Mouse (Mus musculus): ENCODE data around the gene Sergef. TPM values are rescaled to one million over a fixed set of nuclear protein-coding genes. Genes with fewer than 3 reads are reported as not detected.
A peak's percentile ranks its signal among the peaks of the same experiment; 100 is the strongest.

Sergef gene
- polyA plus RNA-seq, 1 experiment from 2014 or later, result 44.1 TPM

DNA sequence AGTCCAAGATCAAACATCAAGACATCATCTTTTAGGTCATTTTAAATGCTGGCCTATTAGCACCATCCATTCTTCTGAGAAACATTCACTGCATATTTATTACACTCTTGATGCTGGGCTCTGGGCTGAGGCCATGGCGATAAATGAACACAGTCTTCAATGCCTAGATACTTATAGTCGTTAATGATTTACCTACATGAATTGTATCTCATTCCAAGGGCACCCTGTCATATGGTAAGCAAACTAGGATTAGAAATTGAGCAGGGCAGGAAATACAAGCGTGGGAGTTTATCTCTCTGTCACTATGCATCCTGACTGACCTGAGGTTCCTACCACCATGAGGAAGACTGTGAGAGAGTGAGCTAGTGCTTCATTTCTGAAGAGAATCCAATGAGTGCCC, 170.1 kb downstream of the Sergef start:
- DNase-seq (ENCODE audit: low spot score) (no peak), ATAC-seq (ENCODE audit: low FRiP score) (no peak)
- H3K4me2 ChIP-seq (replicated peaks), result no peak overlapping the region
- H3K4me1 ChIP-seq (replicated peaks; ENCODE audit: control insufficient read depth, insufficient read depth, low read length), result peaks cover 6% of the 10 kb centered on the region; the same call in 1 of the 2 replicates
- H3K9ac ChIP-seq, result no peak overlapping the region
- H3K9me3 ChIP-seq (ENCODE audit: control insufficient read depth, low read length), result no peaks in the 10 kb centered on the region
- no peaks in the 10 kb centered on the region for H3K36me3 ChIP-seq (replicated peaks; ENCODE audit: control insufficient read depth, insufficient read depth)
- no peaks in the 10 kb centered on the region for H3K27me3 ChIP-seq (ENCODE audit: control insufficient read depth, insufficient read depth, low read length)
- no peak overlapping the region for H3K27ac ChIP-seq
- H3K4me3 ChIP-seq (replicated peaks; ENCODE audit: low read length), result no peak overlapping the region
- 93% methylated on average over 3 of the region's 3 CpGs for WGBS

DNA sequence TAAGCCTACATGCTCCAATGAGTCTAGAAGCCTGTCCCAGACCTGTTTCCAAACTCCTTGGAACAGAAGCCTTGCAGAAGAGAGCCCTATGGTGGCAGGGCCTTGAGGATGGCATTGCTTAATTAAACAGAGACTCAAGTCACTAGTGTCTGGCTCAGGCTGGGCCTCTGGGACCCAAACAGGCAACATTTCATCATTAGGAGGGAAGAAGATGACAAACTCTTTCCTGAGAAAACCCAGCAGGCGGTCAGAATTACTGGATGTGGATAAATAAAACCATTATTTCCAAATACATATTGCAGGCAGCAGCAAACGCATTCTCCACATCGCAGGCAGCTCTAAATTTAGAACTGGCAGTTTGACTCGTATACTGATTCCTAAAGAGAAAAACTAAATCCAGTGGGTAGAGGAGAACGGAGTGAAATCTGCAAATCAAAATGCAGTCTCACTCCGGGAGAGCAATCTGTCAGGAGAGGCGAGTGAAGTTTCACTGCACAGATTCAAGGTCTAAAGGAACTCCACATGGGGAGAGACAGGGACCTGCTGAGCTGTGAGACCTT, 173.1 kb downstream of the Sergef start:
- Histone ChIP-seq H3K4me1 (replicated peaks; ENCODE audit: control insufficient read depth, insufficient read depth, low read length) (no peaks in the 10 kb centered on the region), H3K27me3 (ENCODE audit: control insufficient read depth, insufficient read depth, low read length) (no peaks in the 10 kb centered on the region), H3K36me3 (replicated peaks; ENCODE audit: control insufficient read depth, insufficient read depth) (no peaks in the 10 kb centered on the region), H3K4me2 (replicated peaks) (no peak overlapping the region), H3K4me3 (replicated peaks; ENCODE audit: low read length) (no peak overlapping the region), H3K9me3 (ENCODE audit: control insufficient read depth, low read length) (no peaks in the 10 kb centered on the region), H3K9ac (no peak overlapping the region), H3K27ac (no peak overlapping the region)
- 58% methylated on average over 7 of the region's 7 CpGs for WGBS
- DNase-seq (ENCODE audit: low spot score), result no peak
- ATAC-seq (ENCODE audit: low FRiP score), result no peak

- Histone ChIP-seq H3K4me2 (replicated peaks) (no peak overlapping the region), H3K4me1 (replicated peaks; ENCODE audit: control insufficient read depth, insufficient read depth, low read length) (peaks cover 5% of the 10 kb centered on the region; the same call in 1 of the 2 replicates), H3K36me3 (replicated peaks; ENCODE audit: control insufficient read depth, insufficient read depth) (no peaks in the 10 kb centered on the region), H3K27ac (no peak overlapping the region), H3K4me3 (replicated peaks; ENCODE audit: low read length) (no peak overlapping the region), H3K9me3 (ENCODE audit: control insufficient read depth, low read length) (no peaks in the 10 kb centered on the region), H3K9ac (no peak overlapping the region), H3K27me3 (ENCODE audit: control insufficient read depth, insufficient read depth, low read length) (no peaks in the 10 kb centered on the region)
- 82% methylated on average over 8 of the region's 8 CpGs for WGBS
- no peak for ATAC-seq (ENCODE audit: low FRiP score)
- no peak for DNase-seq (ENCODE audit: low spot score)
These were observed 176.5 kb downstream of the Sergef start for GRCm38 (mm10) chr7:46463136-46463535.

DNA sequence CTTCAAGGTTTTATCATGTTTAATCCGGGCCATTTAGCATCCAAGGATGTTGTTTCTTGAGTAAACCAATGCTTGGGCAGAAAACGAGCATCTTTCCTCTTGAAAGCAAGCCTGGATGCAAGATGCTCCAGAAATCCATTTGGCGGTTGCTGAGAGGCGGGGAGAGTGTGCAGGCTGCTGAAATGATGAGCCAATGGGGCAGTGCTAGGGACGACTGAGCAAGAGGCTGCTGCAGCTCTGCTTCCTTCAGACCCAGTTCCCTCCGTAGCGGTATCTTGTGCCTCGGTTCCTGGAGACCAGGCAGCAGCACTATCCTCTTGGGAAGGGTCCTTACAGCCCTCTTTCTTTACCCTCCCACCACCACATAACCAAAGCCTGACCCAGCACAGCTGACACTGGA, 177.3 kb downstream of the Sergef start:
- Histone ChIP-seq H3K4me3 (replicated peaks; ENCODE audit: low read length) (no peak overlapping the region), H3K4me1 (replicated peaks; ENCODE audit: control insufficient read depth, insufficient read depth, low read length) (peaks cover 5% of the 10 kb centered on the region; the same call in 1 of the 2 replicates), H3K27ac (no peak overlapping the region), H3K9ac (no peak overlapping the region), H3K36me3 (replicated peaks; ENCODE audit: control insufficient read depth, insufficient read depth) (no peaks in the 10 kb centered on the region), H3K4me2 (replicated peaks) (no peak overlapping the region), H3K9me3 (ENCODE audit: control insufficient read depth, low read length) (no peaks in the 10 kb centered on the region), H3K27me3 (ENCODE audit: control insufficient read depth, insufficient read depth, low read length) (no peaks in the 10 kb centered on the region)
- 70% methylated on average over 8 of the region's 8 CpGs for WGBS
- DNase-seq (ENCODE audit: low spot score) (no peak), ATAC-seq (ENCODE audit: low FRiP score) (no peak; the same call in 1 of the 2 replicates)

GRCm38 (mm10) chr7:46459605-46460245, 179.9 kb downstream of the Sergef start:
- H3K9me3 ChIP-seq (ENCODE audit: control insufficient read depth, low read length), result no peaks in the 10 kb centered on the region
- whole genome bisulfite sequencing, result 71% methylated on average over 9 of the region's 9 CpGs

GRCm38 (mm10) chr7:46459200-46459599, 180.4 kb downstream of the Sergef start:
- Histone ChIP-seq H3K4me3 (replicated peaks; ENCODE audit: low read length) (no peak overlapping the region), H3K27me3 (ENCODE audit: control insufficient read depth, insufficient read depth, low read length) (no peaks in the 10 kb centered on the region), H3K9ac (no peak overlapping the region), H3K27ac (peak overlapping the region; percentile 70), H3K36me3 (replicated peaks; ENCODE audit: control insufficient read depth, insufficient read depth) (no peaks in the 10 kb centered on the region), H3K9me3 (ENCODE audit: control insufficient read depth, low read length) (no peaks in the 10 kb centered on the region), H3K4me2 (replicated peaks) (no peak overlapping the region), H3K4me1 (replicated peaks; ENCODE audit: control insufficient read depth, insufficient read depth, low read length) (peaks cover 8% of the 10 kb centered on the region)
- peak; percentile 49 for ATAC-seq (ENCODE audit: low FRiP score)
- DNase-seq (ENCODE audit: low spot score), result no peak
- 77% methylated on average over 2 of the region's 2 CpGs for WGBS

More at GRCm38 (mm10) chr7:46459605-46460245, 179.9 kb downstream of the Sergef start:
- ATAC-seq (ENCODE audit: low FRiP score), result no peak
- no peak for DNase-seq (ENCODE audit: low spot score)
- no peak overlapping the region for H3K4me2 ChIP-seq (replicated peaks)
- peaks cover 5% of the 10 kb centered on the region; the same call in 1 of the 2 replicates for H3K4me1 ChIP-seq (replicated peaks; ENCODE audit: control insufficient read depth, insufficient read depth, low read length)
- H3K36me3 ChIP-seq (replicated peaks; ENCODE audit: control insufficient read depth, insufficient read depth), result no peaks in the 10 kb centered on the region
- H3K4me3 ChIP-seq (replicated peaks; ENCODE audit: low read length), result no peak overlapping the region
- H3K27ac ChIP-seq, result peak overlapping the region; percentile 70
- H3K27me3 ChIP-seq (ENCODE audit: control insufficient read depth, insufficient read depth, low read length), result no peaks in the 10 kb centered on the region
- H3K9ac ChIP-seq, result no peak overlapping the region

DNA sequence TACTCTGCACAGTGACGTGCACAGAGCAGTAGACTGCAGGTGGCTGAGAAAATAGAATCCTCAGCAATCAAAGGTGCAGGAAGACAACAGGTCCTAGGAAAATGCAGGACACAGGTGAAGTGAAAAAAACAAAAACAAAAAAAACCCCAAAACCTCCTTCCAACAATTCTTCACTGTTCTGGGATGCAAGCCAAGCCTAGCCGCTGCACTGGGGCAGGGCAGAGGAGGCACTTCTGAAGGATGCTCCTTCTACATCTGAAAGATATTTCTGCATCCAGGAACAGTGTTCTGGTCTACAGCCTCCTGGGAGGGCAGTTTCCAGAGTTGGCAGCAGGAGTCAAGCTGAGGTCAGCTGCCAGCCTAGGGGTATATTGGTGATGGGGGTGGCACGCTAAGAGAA, 181.7 kb downstream of the Sergef start:
- Histone ChIP-seq H3K9me3 (ENCODE audit: control insufficient read depth, low read length) (no peaks in the 10 kb centered on the region), H3K27me3 (ENCODE audit: control insufficient read depth, insufficient read depth, low read length) (no peaks in the 10 kb centered on the region), H3K9ac (no peak overlapping the region), H3K27ac (no peak overlapping the region), H3K4me1 (replicated peaks; ENCODE audit: control insufficient read depth, insufficient read depth, low read length) (peaks cover 18% of the 10 kb centered on the region), H3K36me3 (replicated peaks; ENCODE audit: control insufficient read depth, insufficient read depth) (no peaks in the 10 kb centered on the region), H3K4me2 (replicated peaks) (no peak overlapping the region), H3K4me3 (replicated peaks; ENCODE audit: low read length) (no peak overlapping the region)
- ATAC-seq (ENCODE audit: low FRiP score) (no peak), DNase-seq (ENCODE audit: low spot score) (no peak)
- WGBS, result 67% methylated on average over 3 of the region's 3 CpGs

GRCm38 (mm10) chr7:46453930-46454679, 185.5 kb downstream of the Sergef start:
- Histone ChIP-seq H3K4me3 (replicated peaks; ENCODE audit: low read length) (no peak overlapping the region), H3K4me1 (replicated peaks; ENCODE audit: control insufficient read depth, insufficient read depth, low read length) (peaks cover 22% of the 10 kb centered on the region), H3K27me3 (ENCODE audit: control insufficient read depth, insufficient read depth, low read length) (no peaks in the 10 kb centered on the region), H3K4me2 (replicated peaks) (no peak overlapping the region), H3K36me3 (replicated peaks; ENCODE audit: control insufficient read depth, insufficient read depth) (no peaks in the 10 kb centered on the region), H3K9me3 (ENCODE audit: control insufficient read depth, low read length) (no peaks in the 10 kb centered on the region), H3K9ac (no peak overlapping the region), H3K27ac (peak overlapping the region; percentile 83)
- DNase-seq (ENCODE audit: low spot score), result peak; percentile 74
- 13% methylated on average over 10 of the region's 10 CpGs for WGBS
- ATAC-seq (ENCODE audit: low FRiP score), result peak; percentile 84

GRCm38 (mm10) chr7:46448922-46449645, 190.5 kb downstream of the Sergef start:
- no peak overlapping the region for H3K4me2 ChIP-seq (replicated peaks)
- no peaks in the 10 kb centered on the region for H3K9me3 ChIP-seq (ENCODE audit: control insufficient read depth, low read length)
- H3K4me3 ChIP-seq (replicated peaks; ENCODE audit: low read length), result no peak overlapping the region
- H3K27ac ChIP-seq, result peak overlapping the region; percentile 43
- H3K27me3 ChIP-seq (ENCODE audit: control insufficient read depth, insufficient read depth, low read length), result no peaks in the 10 kb centered on the region
- no peaks in the 10 kb centered on the region for H3K36me3 ChIP-seq (replicated peaks; ENCODE audit: control insufficient read depth, insufficient read depth)
- ATAC-seq (ENCODE audit: low FRiP score) (peak; percentile 38; the same call in 1 of the 2 replicates), DNase-seq (ENCODE audit: low spot score) (no peak)
- WGBS, result 39% methylated on average over 6 of the region's 6 CpGs
- H3K4me1 ChIP-seq (replicated peaks; ENCODE audit: control insufficient read depth, insufficient read depth, low read length), result peaks cover 19% of the 10 kb centered on the region
- no peak overlapping the region for H3K9ac ChIP-seq
